Mouse (Mus musculus): ENCODE results near the gene Gm21992.

- TF ChIP-seq POLR2AphosphoS5 (IDR thresholded peaks at IDR 0.05; ENCODE audit: borderline replicate concordance, low read depth, low read length) = no peak
- TF ChIP-seq POLR2A (IDR thresholded peaks at IDR 0.05; ENCODE audit: control insufficient read depth in 1 of 2, insufficient read depth in 1 of 2, low read depth in 1 of 2, low read length in 2 of 2, poor library complexity in 1 of 2) = peak; percentile 60 to 73
- TF ChIP-seq MAX (IDR thresholded peaks at IDR 0.05; ENCODE audit: low read length) = peak; percentile 72
- TF ChIP-seq EP300 (IDR thresholded peaks at IDR 0.05; ENCODE audit: low read depth in 1 of 2, low read length in 2 of 2) = no peak
- no peak for TF ChIP-seq ZNF384 (IDR thresholded peaks at IDR 0.05; ENCODE audit: low read depth, low read length)
- TF ChIP-seq E2F4 (IDR thresholded peaks at IDR 0.05; ENCODE audit: borderline replicate concordance, low read depth, low read length) = peak; percentile 23; the same call in 1 of the 2 replicates
- TF ChIP-seq CTCF (IDR thresholded peaks at IDR 0.05 in 2 of 3, conservative IDR thresholded peaks at IDR 0.05 in 1 of 3; ENCODE audit: control insufficient read depth in 1 of 3, insufficient read depth in 1 of 3, low read depth in 2 of 3, low read length in 3 of 3, poor library complexity in 1 of 3, severe bottlenecking in 1 of 3) = no peak
- no peak for TF ChIP-seq GATA1 (IDR thresholded peaks at IDR 0.05; ENCODE audit: low read depth, low read length)
- no peak for TF ChIP-seq USF2 (IDR thresholded peaks at IDR 0.05; ENCODE audit: borderline replicate concordance in 1 of 2, insufficient read depth in 1 of 2, low read depth in 1 of 2, low read length in 2 of 2)
- no peak for TF ChIP-seq MAZ (IDR thresholded peaks at IDR 0.05; ENCODE audit: low read depth, low read length)
- peak; percentile 100 for TF ChIP-seq SIN3A (IDR thresholded peaks at IDR 0.05; ENCODE audit: low read length)
Observed at GRCm38 (mm10) chr19:4839149-4839548, 27.7 kb upstream of the Gm21992 start, which contains the start of the genes Ccs and Ccdc87.
